Mouse (Mus musculus): ENCODE measurements around the gene Tmsb15l. TPM values are rescaled to one million over a fixed set of nuclear protein-coding genes. Genes with fewer than 3 reads are reported as not detected.
A peak's percentile ranks its signal among the peaks of the same experiment; 100 is the strongest.
"Not testable (repeated sequence)": the region's sequence is repeated elsewhere in the genome, so short reads cannot be mapped to it uniquely, and the experiment has no call there.

Gene Tmsb15l
- total and polyA plus RNA-seq, 2 experiments from 2014 or later, result 7.9 to 9.5 TPM

DNA sequence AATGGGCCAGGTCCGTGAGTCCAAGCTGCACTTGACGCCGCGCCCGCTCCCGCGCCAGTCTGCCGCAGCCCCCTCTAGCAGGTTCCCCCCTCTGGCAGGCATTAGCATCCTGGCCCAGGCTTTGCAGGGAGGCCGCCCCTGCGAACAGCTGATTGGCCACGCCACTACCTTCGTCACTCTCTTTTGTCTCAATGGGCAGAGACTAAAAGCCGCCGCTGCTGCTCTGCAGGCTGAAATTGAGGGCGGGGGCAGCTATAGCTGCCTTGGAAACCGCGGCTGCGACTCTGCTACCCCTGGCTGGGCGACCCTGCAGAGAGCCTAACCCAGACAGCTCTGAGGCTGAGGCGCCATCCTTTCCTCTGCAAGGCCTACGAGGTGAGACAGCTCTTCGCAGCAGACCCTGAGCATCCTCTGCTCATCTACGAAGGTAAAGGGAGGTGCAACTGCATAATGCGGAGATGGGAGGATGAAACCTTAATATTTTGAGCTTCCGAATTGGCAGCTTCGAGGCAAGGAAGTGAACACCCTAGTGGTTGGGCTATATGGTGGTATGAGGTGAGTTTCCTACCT lies 16.4 kb upstream of the Tmsb15l start, which contains the start of gene Zcchc18:
Zcchc18 (plus strand) TSS at position 178 of the 570 bp plus-strand sequence.
- Histone ChIP-seq H3K4me2 (ENCODE audit: low read depth, low read length, poor library complexity, severe bottlenecking) (peak within 1 kb of the TSS; percentile 51), H3K27ac (ENCODE audit: low read depth, low read length) (peak within 1 kb of the TSS; percentile 91), H3K4me1 (ENCODE audit: insufficient read depth, low read length) (no peaks in the 10 kb centered on the region), H3K4me3 (ENCODE audit: low read depth, low read length) (peak within 1 kb of the TSS; percentile 44), H3K9me3 (ENCODE audit: low read length) (no peaks in the 10 kb centered on the region), H3K9ac (replicated peaks; ENCODE audit: low read length, poor library complexity, severe bottlenecking) (peak within 1 kb of the TSS; percentile 74), H3K36me3 (ENCODE audit: insufficient read depth, low read length) (no peaks in the 10 kb centered on the region), H3K27me3 (ENCODE audit: insufficient read depth, low read length) (no peaks in the 10 kb centered on the region)
- 20% methylated on average over 26 of the region's 26 CpGs for WGBS
- ATAC-seq (ENCODE audit: low FRiP score), result peak; percentile 95
- DNase-seq (ENCODE audit: low spot score), result peak; percentile 95
- peak; percentile 35 for TF ChIP-seq CTCF (IDR thresholded peaks at IDR 0.05)

DNA sequence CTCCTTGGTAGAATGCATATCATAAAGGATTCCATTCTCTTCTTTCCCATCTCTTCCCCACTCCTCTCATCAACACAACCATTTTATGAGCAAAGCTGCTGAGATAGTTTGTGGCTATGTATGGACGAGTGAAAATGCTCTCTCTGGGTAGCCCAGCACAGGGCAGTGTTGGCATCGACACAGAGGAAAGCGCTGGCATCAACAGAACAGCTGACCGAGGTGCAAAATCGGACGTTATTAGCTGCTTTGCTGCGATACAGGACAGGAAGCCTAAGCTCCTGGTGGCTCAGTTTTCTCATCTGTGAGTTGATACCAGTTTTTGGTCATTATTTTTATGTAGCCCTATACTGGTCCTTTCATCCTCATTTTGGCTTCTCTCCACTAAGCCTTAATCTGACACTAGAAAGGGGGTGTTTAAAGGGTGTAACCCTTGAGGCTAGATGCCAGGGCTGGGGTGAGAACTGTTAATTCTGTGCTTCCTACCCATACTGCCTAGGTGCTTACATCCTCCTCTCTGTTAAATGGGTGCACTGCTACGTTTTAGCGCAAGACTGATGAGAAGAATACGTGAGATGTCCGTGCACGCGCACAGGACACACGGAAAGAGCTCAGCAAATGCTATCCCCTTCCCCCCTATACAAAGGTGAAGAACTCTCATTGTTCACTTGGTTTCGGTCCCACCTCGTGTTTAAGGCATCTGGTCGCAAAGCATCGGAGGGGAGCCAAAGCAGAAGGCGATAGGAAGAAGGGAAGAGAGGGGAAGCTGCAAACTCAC lies 15.7 kb upstream of the Tmsb15l start:
- H3K4me3 ChIP-seq (ENCODE audit: low read depth, low read length), result peak overlapping the region; percentile 44
- peak; percentile 45 for DNase-seq (ENCODE audit: low spot score)

DNA sequence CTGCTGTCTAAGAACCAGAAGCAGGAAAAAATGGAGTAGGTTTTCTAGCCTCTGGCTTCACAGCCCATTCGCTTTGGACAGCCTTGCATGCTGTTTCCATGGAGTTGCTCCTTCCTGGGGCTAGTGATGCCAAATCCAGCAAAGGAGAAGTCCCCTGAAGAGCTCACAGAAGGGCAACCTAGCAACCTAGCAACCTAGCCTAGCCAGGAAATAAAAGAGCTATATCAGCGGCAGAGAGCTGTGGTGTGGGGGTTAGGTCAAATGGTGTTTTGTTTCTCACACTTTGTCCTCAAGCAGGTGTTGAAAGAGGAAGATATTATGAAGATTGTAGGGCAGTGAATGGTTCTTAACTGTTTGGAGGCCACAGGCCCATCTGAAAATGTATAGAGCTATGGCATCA lies 14.6 kb upstream of the Tmsb15l start:
- no peak for TF ChIP-seq CTCF (IDR thresholded peaks at IDR 0.05)
- no peaks in the 10 kb centered on the region for H3K4me1 ChIP-seq (ENCODE audit: insufficient read depth, low read length)
- H3K9ac ChIP-seq (replicated peaks; ENCODE audit: low read length, poor library complexity, severe bottlenecking), result no peak overlapping the region
- no peaks in the 10 kb centered on the region for H3K27me3 ChIP-seq (ENCODE audit: insufficient read depth, low read length)
- DNase-seq (ENCODE audit: low spot score) (peak; percentile 28), ATAC-seq (ENCODE audit: low FRiP score) (no peak)
- H3K4me2 ChIP-seq (ENCODE audit: low read depth, low read length, poor library complexity, severe bottlenecking), result peak overlapping the region; percentile 51
- peak overlapping the region; percentile 44; the same call in 1 of the 2 replicates for H3K4me3 ChIP-seq (ENCODE audit: low read depth, low read length)
- WGBS, result 48% methylated on average over 2 of the region's 2 CpGs
- H3K36me3 ChIP-seq (ENCODE audit: insufficient read depth, low read length), result no peaks in the 10 kb centered on the region
- H3K9me3 ChIP-seq (ENCODE audit: low read length), result no peaks in the 10 kb centered on the region
- H3K27ac ChIP-seq (ENCODE audit: low read depth, low read length), result no peak overlapping the region

More for the DNA sequence above, 15.7 kb upstream of the Tmsb15l start:
- H3K9me3 ChIP-seq (ENCODE audit: low read length), result no peaks in the 10 kb centered on the region
- no peaks in the 10 kb centered on the region for H3K27me3 ChIP-seq (ENCODE audit: insufficient read depth, low read length)
- TF ChIP-seq CTCF (IDR thresholded peaks at IDR 0.05), result no peak
- peak overlapping the region; percentile 91 for H3K27ac ChIP-seq (ENCODE audit: low read depth, low read length)
- ATAC-seq (ENCODE audit: low FRiP score), result peak; percentile 70
- peak overlapping the region; percentile 61 for H3K9ac ChIP-seq (replicated peaks; ENCODE audit: low read length, poor library complexity, severe bottlenecking)
- no peaks in the 10 kb centered on the region for H3K36me3 ChIP-seq (ENCODE audit: insufficient read depth, low read length)
- peak overlapping the region; percentile 51 for H3K4me2 ChIP-seq (ENCODE audit: low read depth, low read length, poor library complexity, severe bottlenecking)
- H3K4me1 ChIP-seq (ENCODE audit: insufficient read depth, low read length), result no peaks in the 10 kb centered on the region
- 24% methylated on average over 19 of the region's 19 CpGs for WGBS

DNA sequence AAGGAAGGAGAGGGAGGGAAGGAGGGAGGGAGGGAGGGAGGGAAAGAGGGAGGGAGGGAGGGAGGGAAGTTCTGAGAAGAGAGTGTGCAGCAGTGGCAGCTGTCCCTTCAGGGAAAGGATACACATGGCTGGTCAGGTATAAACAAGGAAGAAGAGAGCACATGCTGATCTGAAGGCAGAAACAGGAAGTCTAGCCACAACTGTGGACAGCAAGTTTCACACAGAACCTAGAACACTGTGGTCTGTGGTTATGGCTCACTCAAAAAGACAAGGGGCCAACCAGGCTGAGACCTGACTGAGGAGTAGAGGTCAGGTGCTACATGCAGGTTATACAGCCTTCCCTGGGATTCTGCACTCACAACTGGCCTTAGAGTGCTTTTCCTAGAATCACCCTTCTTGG lies 9.4 kb upstream of the Tmsb15l start:
- TF ChIP-seq CTCF (IDR thresholded peaks at IDR 0.05), result no peak
- Histone ChIP-seq H3K4me3 (ENCODE audit: low read depth, low read length) (no peak overlapping the region), H3K4me1 (ENCODE audit: insufficient read depth, low read length) (no peaks in the 10 kb centered on the region), H3K36me3 (ENCODE audit: insufficient read depth, low read length) (no peaks in the 10 kb centered on the region), H3K9ac (replicated peaks; ENCODE audit: low read length, poor library complexity, severe bottlenecking) (no peak overlapping the region), H3K27ac (ENCODE audit: low read depth, low read length) (no peak overlapping the region), H3K4me2 (ENCODE audit: low read depth, low read length, poor library complexity, severe bottlenecking) (no peak overlapping the region), H3K27me3 (ENCODE audit: insufficient read depth, low read length) (no peaks in the 10 kb centered on the region), H3K9me3 (ENCODE audit: low read length) (no peaks in the 10 kb centered on the region)
- DNase-seq (ENCODE audit: low spot score) (no peak), ATAC-seq (ENCODE audit: low FRiP score) (no peak)

DNA sequence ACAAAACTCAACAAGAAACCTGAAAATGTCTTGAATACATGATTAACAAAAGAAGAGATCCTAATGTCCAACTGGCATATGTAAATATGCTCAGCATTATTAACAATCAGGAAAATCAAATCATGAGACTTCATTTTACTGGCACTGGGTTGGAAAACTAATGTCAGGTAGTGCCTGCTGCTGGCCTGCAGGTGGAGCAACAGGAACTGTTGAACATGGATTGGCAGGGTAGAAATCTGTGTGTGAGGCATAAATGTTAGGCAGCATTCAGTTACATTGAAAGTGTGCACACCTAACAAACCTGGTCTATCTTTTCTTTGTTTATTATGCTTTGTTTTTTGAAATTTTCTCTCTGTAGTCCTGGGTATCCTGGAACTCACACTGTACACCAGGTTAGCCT lies 1.9 kb upstream of the Tmsb15l start:
- ATAC-seq (ENCODE audit: low FRiP score), result no peak
- Histone ChIP-seq H3K4me1 (ENCODE audit: insufficient read depth, low read length) (no peaks in the 10 kb centered on the region), H3K9me3 (ENCODE audit: low read length) (no peaks in the 10 kb centered on the region), H3K27me3 (ENCODE audit: insufficient read depth, low read length) (no peaks in the 10 kb centered on the region), H3K9ac (replicated peaks; ENCODE audit: low read length, poor library complexity, severe bottlenecking) (no peak overlapping the region), H3K4me2 (ENCODE audit: low read depth, low read length, poor library complexity, severe bottlenecking) (no peak overlapping the region), H3K36me3 (ENCODE audit: insufficient read depth, low read length) (no peaks in the 10 kb centered on the region), H3K4me3 (ENCODE audit: low read depth, low read length) (no peak overlapping the region), H3K27ac (ENCODE audit: low read depth, low read length) (no peak overlapping the region)
- DNase-seq (ENCODE audit: low spot score), result peak; percentile 22
- TF ChIP-seq CTCF (IDR thresholded peaks at IDR 0.05), result peak; percentile 71

DNA sequence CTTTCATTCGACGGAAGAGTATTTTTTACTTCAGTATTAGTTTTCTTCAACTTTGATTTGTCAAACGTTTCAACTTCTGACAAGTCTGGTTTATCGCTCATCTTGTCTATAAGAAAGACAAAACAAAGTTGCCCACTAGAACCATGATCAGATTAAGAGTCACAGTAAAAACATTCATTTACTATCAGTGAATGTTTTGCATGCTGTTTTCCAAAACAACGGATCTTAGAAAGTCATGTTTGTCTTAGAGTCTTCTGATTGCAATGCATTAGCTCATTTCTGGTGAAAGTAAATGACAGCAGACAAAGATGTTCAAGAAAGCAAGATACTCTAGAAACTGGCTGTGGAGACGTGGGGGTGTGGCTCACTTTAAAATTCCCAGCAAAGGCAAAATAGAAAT lies 1.3 kb downstream of the Tmsb15l start, which contains the start of gene Tmsb15b2:
Tmsb15b2 (minus strand) TSS at position 101 of the 400 bp plus-strand sequence.
- not testable (repeated sequence) for H3K9me3 ChIP-seq (ENCODE audit: low read length); DNase-seq (ENCODE audit: low spot score); H3K4me1 ChIP-seq (ENCODE audit: insufficient read depth, low read length); H3K36me3 ChIP-seq (ENCODE audit: insufficient read depth, low read length); H3K27me3 ChIP-seq (ENCODE audit: insufficient read depth, low read length); H3K27ac ChIP-seq (ENCODE audit: low read depth, low read length); H3K9ac ChIP-seq (replicated peaks; ENCODE audit: low read length, poor library complexity, severe bottlenecking); ATAC-seq (ENCODE audit: low FRiP score)
- Histone ChIP-seq H3K4me2 (ENCODE audit: low read depth, low read length, poor library complexity, severe bottlenecking) (peak within 1 kb of the TSS; percentile 50), H3K4me3 (ENCODE audit: low read depth, low read length) (peak within 1 kb of the TSS; percentile 41)
- 87% methylated on average over 6 of the region's 6 CpGs for WGBS

Measured in midbrain, postnatal 0 days (tissue).